Mouse (Mus musculus) hindbrain, postnatal 0 days (tissue): ENCODE data around the gene Car5b. TPM values are rescaled to one million over a fixed set of nuclear protein-coding genes. Genes with fewer than 3 reads are reported as not detected.

ENCODE experiments used
- ATAC-seq: fragments of 200-750 bp; cut with Nextera tagmentation; 2 replicates; pipeline ENCODE4 v1.8.0; 2017; ENCODE audit warnings: mild to moderate bottlenecking, moderate TSS enrichment, moderate library complexity
- DNase-seq: peaks from one replicate; pipeline ENCODE4 v3.0.0-alpha.2; 2015; ENCODE audit warnings: low spot score
- H3K27ac ChIP-seq: fragments of 300-500 bp; sonication (generic); 2 replicates; pipeline ENCODE4 v1.5.1; 2014; ENCODE audit warnings: mild to moderate bottlenecking
- H3K27me3 ChIP-seq: fragments of 300-500 bp; sonication (generic); 2 replicates; pipeline ENCODE4 v1.6.1; 2014; ENCODE audit warnings: low read length, mixed read lengths; ENCODE audit not compliant: insufficient read depth
- H3K36me3 ChIP-seq: fragments of 300-500 bp; sonication (generic); 2 replicates; pipeline ENCODE4 v1.6.1; 2014; ENCODE audit warnings: low read length, mixed read lengths; ENCODE audit not compliant: insufficient read depth
- H3K4me1 ChIP-seq: fragments of 300-500 bp; sonication (generic); 2 replicates; pipeline ENCODE4 v1.6.1; 2014; ENCODE audit warnings: antibody characterized with exemption, low read length, mixed read lengths; ENCODE audit not compliant: insufficient read depth
- H3K4me2 ChIP-seq: fragments of 300-500 bp; sonication (generic); 2 replicates; pipeline ENCODE4 v1.6.1; 2014; ENCODE audit warnings: low read depth, mild to moderate bottlenecking, low read length, moderate library complexity, mixed read lengths
- H3K4me3 ChIP-seq: fragments of 300-500 bp; sonication (generic); 2 replicates; pipeline ENCODE4 v1.5.1; 2014; ENCODE audit warnings: low read length
- H3K9ac ChIP-seq: fragments of 300-500 bp; sonication (generic); replicated peaks from 2 replicates; pipeline ENCODE4 v1.6.1; 2014; ENCODE audit warnings: mild to moderate bottlenecking, low read length, moderate library complexity, mixed read lengths
- H3K9me3 ChIP-seq: fragments of 300-500 bp; sonication (generic); 2 replicates; pipeline ENCODE4 v1.6.1; 2016; ENCODE audit warnings: low read length, mixed read lengths
- CTCF ChIP-seq: IDR thresholded peaks from 2 replicates; pipeline ENCODE4 v1.5.1; 2016; ENCODE audit warnings: antibody characterized with exemption, control low read depth, low read depth
- WGBS: fragments of 180-500 bp; shearing (Covaris S2); extraction: QIAGEN DNeasy Blood & Tissue Kit; methylation state at CpG from one replicate; pipeline ENCODE4 v1.1.7; 2014; 5-methylcytosine and 5-hydroxymethylcytosine counted together
- polyA plus RNA-seq: library from polyadenylated mRNA; unstranded; fragments of >200 nt; fragmentation: Nextera tagmentation; extraction: Ambion mirVana; gene quantifications from 2 replicates; pipeline ENCODE4 v1.2.1, GENCODE M21; 2015
- total RNA-seq: library from RNA; depleted of rRNA; stranded (reverse); fragments of >200 nt; gene quantifications from 2 replicates; pipeline ENCODE4 v1.2.3, GENCODE M21; 2014; rRNA removed

The Car5b gene
- total RNA-seq (4.8 and 5.3 TPM in 2 replicates), polyA plus RNA-seq (1.8 and 1.9 TPM in 2 replicates)

DNA sequence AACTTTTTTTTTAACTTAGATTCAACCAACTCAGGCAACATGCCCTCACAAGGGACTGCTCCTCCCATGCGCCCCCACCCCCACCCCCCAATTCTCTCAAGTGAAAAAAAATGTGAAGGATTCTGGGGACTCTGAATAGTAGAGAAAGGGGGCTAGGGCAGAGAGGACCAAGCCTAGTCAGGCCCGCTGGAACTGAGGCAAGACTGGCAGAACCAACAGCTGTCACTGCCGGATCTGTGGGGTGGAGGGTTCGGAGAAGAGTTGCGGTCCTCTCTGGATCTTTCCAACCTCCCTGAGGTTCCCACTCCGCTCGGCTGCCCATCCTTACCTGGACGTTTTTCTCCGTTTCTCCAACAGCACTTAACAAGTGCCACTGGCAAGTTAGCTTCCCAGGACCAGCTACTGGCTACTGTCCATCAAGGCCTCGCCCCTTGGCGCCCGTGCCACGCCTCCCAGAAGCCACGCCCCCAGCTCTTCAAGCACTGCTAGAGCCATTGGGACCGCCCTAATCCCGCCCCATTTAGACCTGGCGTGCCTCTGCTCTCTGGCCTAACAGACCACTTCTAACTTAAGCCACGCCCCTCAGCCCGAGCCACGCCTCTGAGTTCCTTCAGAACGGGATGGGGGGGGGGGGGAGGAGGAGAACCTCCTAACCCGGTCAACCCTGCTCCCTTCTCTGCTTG, at the start of gene Car5b:
Car5b (minus strand) TSS at position 391 of the 683 bp plus-strand sequence.
- peak; percentile 93 for ATAC-seq
- H3K36me3 ChIP-seq = no peaks in the 10 kb centered on the region
- no peaks in the 10 kb centered on the region for H3K4me1 ChIP-seq
- peak; percentile 79 for DNase-seq
- H3K9me3 ChIP-seq = no peaks in the 10 kb centered on the region
- H3K27me3 ChIP-seq = no peaks in the 10 kb centered on the region
- 26% methylated on average over 22 of the region's 22 CpGs for WGBS
- no peak within 1 kb of the TSS for H3K27ac ChIP-seq
- H3K9ac ChIP-seq = no peak within 1 kb of the TSS
- peak within 1 kb of the TSS; percentile 28 for H3K4me3 ChIP-seq
- peak within 1 kb of the TSS; percentile 54 for H3K4me2 ChIP-seq
- TF ChIP-seq CTCF = no peak

DNA sequence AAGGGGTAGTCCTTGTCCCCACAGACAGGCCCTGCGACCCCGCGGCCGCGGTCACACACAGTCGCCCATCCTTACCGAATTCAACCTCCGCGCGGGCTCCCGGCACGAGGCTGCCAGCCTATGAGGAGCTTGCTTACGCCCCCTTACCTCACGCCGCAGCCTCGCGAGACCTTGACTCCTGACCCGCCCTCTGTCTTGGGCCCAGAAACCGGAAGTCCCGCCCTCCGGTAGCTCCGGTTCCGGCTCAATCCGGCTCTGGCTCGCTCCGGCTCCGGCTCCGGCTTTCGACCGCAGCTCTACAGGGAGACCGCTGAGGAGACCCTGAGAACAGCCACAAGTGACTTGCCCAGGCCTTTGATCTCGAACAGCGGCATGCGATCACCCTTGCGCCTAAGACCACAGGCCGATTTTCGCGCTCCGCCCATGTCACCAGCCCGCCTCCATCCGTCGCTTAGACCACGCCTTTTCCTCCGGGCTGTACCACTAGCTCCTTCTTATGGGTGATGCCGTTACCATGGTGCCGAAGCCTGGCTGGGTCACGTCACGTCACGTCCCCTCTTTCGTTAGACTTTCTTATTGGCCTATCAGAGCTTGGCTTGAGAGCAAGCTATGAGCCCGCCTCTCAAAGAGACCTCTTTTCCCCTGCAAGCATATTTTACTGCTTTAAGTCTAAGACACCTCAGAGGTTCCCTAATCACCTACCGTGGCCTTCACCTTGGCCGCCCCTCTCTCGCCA, 48.4 kb upstream of the Car5b start, which contains the start of gene Siah1b:
Siah1b (minus strand) TSS at position 454 of the 736 bp plus-strand sequence.
- Histone ChIP-seq H3K4me1 (no peaks in the 10 kb centered on the region), H3K9ac (peak within 1 kb of the TSS; percentile 55), H3K4me2 (peak within 1 kb of the TSS; percentile 72), H3K27ac (peak within 1 kb of the TSS; percentile 89; the same call in 1 of the 2 replicates), H3K27me3 (no peaks in the 10 kb centered on the region), H3K4me3 (peak within 1 kb of the TSS; percentile 48), H3K9me3 (no peaks in the 10 kb centered on the region), H3K36me3 (no peaks in the 10 kb centered on the region)
- peak; percentile 94 for DNase-seq
- WGBS = 43% methylated on average over 54 of the region's 54 CpGs
- 0 out of 2 replicates have a peak, but pooled peaks have one; percentile 3 for TF ChIP-seq CTCF
- peak; percentile 100 for ATAC-seq

DNA sequence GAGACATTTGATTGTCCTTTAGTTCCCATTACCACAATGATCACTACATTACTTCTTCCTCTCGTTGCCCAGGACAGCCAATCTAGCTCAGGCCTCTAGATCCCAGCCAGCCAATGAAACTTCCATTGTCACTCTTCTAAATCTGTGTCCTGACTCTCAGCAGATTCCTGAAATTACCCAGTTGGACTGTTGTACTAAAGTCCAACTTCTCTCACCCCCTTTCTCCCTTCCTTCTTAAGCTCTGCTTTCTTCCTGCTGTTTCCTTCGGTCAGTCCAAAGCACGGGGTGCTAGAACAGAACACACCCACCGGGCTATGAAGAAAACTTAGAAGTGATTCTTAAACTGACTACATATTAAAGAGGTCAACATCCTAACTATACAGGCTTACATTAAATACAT, 41.2 kb upstream of the Car5b start:
- Histone ChIP-seq H3K36me3 (no peaks in the 10 kb centered on the region), H3K27me3 (no peaks in the 10 kb centered on the region), H3K4me1 (no peaks in the 10 kb centered on the region), H3K9ac (no peak overlapping the region), H3K27ac (no peak overlapping the region), H3K4me3 (no peak overlapping the region), H3K9me3 (no peaks in the 10 kb centered on the region), H3K4me2 (no peak overlapping the region)
- DNase-seq = no peak
- ATAC-seq = no peak
- no peak for TF ChIP-seq CTCF
- WGBS = 76% methylated on average over 4 of the region's 4 CpGs

DNA sequence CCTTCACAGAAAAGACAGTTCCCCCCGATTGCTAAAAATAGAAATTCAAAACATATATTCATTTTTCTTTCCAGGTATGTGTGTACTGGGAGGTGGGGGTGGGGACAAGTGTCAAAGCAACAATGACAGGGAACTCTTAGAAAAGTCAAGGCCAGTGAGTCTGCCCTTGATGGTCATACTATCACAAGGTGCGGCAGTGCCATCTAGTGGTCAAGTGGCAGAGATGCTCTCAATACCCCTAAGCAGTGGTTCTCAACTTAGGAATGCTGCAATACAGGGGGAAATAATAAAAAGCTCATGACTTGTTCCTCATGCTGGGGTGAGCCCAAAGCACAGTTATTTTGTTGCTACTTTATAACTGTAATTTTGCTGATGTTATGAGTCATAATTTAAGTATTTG, 38.4 kb upstream of the Car5b start:
- H3K27ac ChIP-seq = no peak overlapping the region
- H3K9me3 ChIP-seq = no peaks in the 10 kb centered on the region
- WGBS = 20% methylated on average over 2 of the region's 2 CpGs
- H3K9ac ChIP-seq = no peak overlapping the region
- H3K4me3 ChIP-seq = no peak overlapping the region
- H3K4me2 ChIP-seq = no peak overlapping the region
- no peaks in the 10 kb centered on the region for H3K27me3 ChIP-seq
- no peaks in the 10 kb centered on the region for H3K36me3 ChIP-seq
- H3K4me1 ChIP-seq = no peaks in the 10 kb centered on the region
- peak; percentile 77; the same call in 1 of the 2 replicates for ATAC-seq
- DNase-seq = peak; percentile 86
- peak; percentile 83 for TF ChIP-seq CTCF

DNA sequence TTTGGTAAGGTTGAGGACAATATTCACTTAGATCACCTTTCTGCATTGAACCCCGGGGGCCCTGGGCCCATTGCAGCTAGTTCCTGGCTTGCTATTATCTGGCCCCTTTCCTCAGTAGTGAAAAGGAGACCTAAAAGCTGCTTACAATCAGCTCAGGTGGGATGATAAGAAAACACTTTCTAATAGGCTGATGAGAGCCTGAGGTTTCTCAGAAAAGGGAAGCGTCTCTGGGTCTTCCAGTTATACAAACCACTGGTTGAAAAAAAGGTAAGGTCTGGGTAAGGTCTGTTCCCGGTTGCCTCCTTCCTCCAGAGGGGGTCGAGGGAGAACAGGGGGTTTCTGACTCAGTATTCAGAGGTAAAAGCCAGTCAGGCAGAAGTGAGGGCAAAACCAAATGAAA, 31.3 kb upstream of the Car5b start:
- Histone ChIP-seq H3K9me3 (no peaks in the 10 kb centered on the region), H3K4me1 (no peaks in the 10 kb centered on the region), H3K4me3 (no peak overlapping the region), H3K27ac (no peak overlapping the region), H3K4me2 (no peak overlapping the region), H3K36me3 (no peaks in the 10 kb centered on the region), H3K27me3 (no peaks in the 10 kb centered on the region), H3K9ac (no peak overlapping the region)
- 69% methylated on average over 4 of the region's 4 CpGs for WGBS
- no peak for DNase-seq
- ATAC-seq = no peak
- no peak for TF ChIP-seq CTCF

DNA sequence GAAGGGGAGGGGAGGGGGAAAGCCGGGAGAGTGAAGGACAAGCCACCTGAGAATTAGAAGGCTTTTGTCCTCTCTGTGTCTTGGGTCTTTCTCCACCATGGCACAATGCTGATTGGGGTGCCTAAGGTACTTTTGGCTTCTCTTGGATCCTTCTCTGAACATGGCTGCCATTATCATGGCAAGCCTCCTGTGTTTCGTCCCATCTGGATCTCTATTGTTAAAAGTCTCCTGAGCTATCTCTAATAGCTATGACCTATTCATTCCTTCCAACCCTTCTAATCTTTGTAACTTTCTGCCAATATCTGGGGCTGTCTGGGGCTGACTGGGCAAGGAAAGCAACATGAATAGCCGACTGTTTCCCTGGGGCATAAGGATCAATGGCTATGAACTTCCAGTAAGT, 30.7 kb upstream of the Car5b start:
- TF ChIP-seq CTCF = no peak
- Histone ChIP-seq H3K27ac (no peak overlapping the region), H3K4me2 (no peak overlapping the region), H3K4me3 (no peak overlapping the region), H3K9ac (no peak overlapping the region), H3K36me3 (no peaks in the 10 kb centered on the region), H3K27me3 (no peaks in the 10 kb centered on the region), H3K4me1 (no peaks in the 10 kb centered on the region), H3K9me3 (no peaks in the 10 kb centered on the region)
- 88% methylated on average over 3 of the region's 3 CpGs for WGBS
- no peak for DNase-seq
- no peak for ATAC-seq
